Mouse (Mus musculus) retina, postnatal 1 day (tissue): ENCODE data around the gene Tnrc6b.

Experiments
- DNase-seq: peaks from one replicate; pipeline ENCODE4 v3.0.0-alpha.2; 2012

Tnrc6b gene

GRCm38 (mm10) chr15:80741836-80742235 is 30.7 kb downstream of the Tnrc6b start:
- no peak for DNase-seq

GRCm38 (mm10) chr15:80742991-80743474 is 31.9 kb downstream of the Tnrc6b start:
- DNase-seq = no peak

- DNase-seq = no peak
These were observed 32.5 kb downstream of the Tnrc6b start for GRCm38 (mm10) chr15:80743606-80744005.

GRCm38 (mm10) chr15:80744667-80745422 is 33.7 kb downstream of the Tnrc6b start:
- no peak for DNase-seq

- DNase-seq = no peak
These were observed 37.9 kb downstream of the Tnrc6b start for GRCm38 (mm10) chr15:80748979-80749378.

GRCm38 (mm10) chr15:80753351-80753750 is 42.2 kb downstream of the Tnrc6b start:
- no peak for DNase-seq

GRCm38 (mm10) chr15:80754103-80754502 is 43.0 kb downstream of the Tnrc6b start:
- DNase-seq = no peak

- no peak for DNase-seq
These were observed 48.3 kb downstream of the Tnrc6b start for GRCm38 (mm10) chr15:80759451-80759850.

- no peak for DNase-seq
These were observed 49.4 kb downstream of the Tnrc6b start for GRCm38 (mm10) chr15:80760504-80760903.

GRCm38 (mm10) chr15:80760935-80761334 is 49.8 kb downstream of the Tnrc6b start:
- DNase-seq = no peak

- DNase-seq = no peak
These were observed 51.5 kb downstream of the Tnrc6b start for GRCm38 (mm10) chr15:80762621-80763020.

- DNase-seq = no peak
These were observed 53.6 kb downstream of the Tnrc6b start for GRCm38 (mm10) chr15:80764666-80765065.

- DNase-seq = no peak
These were observed 54.3 kb downstream of the Tnrc6b start for GRCm38 (mm10) chr15:80765381-80765780.

- no peak for DNase-seq
These were observed 57.1 kb downstream of the Tnrc6b start for GRCm38 (mm10) chr15:80768216-80768615.

GRCm38 (mm10) chr15:80771926-80772441 is 60.9 kb downstream of the Tnrc6b start:
- no peak for DNase-seq

- no peak for DNase-seq
These were observed 63.6 kb downstream of the Tnrc6b start for GRCm38 (mm10) chr15:80774666-80775065.

GRCm38 (mm10) chr15:80779006-80779405 is 67.9 kb downstream of the Tnrc6b start:
- peak; percentile 22 for DNase-seq

- no peak for DNase-seq
These were observed 69.1 kb downstream of the Tnrc6b start for GRCm38 (mm10) chr15:80780154-80780751.

GRCm38 (mm10) chr15:80781218-80781806 is 70.2 kb downstream of the Tnrc6b start:
- no peak for DNase-seq

- no peak for DNase-seq
These were observed 73.4 kb downstream of the Tnrc6b start for GRCm38 (mm10) chr15:80784553-80784971.

- no peak for DNase-seq
These were observed 74.6 kb downstream of the Tnrc6b start for GRCm38 (mm10) chr15:80785699-80786098.

- no peak for DNase-seq
These were observed 76.6 kb downstream of the Tnrc6b start for GRCm38 (mm10) chr15:80787746-80788145.

GRCm38 (mm10) chr15:80792556-80792955 is 81.4 kb downstream of the Tnrc6b start:
- DNase-seq = no peak

GRCm38 (mm10) chr15:80795076-80795475 is 84.0 kb downstream of the Tnrc6b start:
- DNase-seq = no peak
